Mouse (Mus musculus): ENCODE measurements around the gene Vax2. TPM values are rescaled to one million over a fixed set of nuclear protein-coding genes. Genes with fewer than 3 reads are reported as not detected.
A peak's percentile ranks its signal among the peaks of the same experiment; 100 is the strongest.

Vax2 gene
- polyA plus RNA-seq, 1 experiment from 2014 or later = not detected

- Histone ChIP-seq H3K36me3 (replicated peaks; ENCODE audit: insufficient read depth, low read length) (no peaks in the 10 kb centered on the region), H3K4me3 (ENCODE audit: low read depth, low read length) (no peak overlapping the region), H3K4me1 (ENCODE audit: insufficient read depth) (no peaks in the 10 kb centered on the region), H3K27me3 (ENCODE audit: insufficient read depth, low read length) (peaks cover 62% of the 10 kb centered on the region), H3K27ac (ENCODE audit: low read depth) (no peak overlapping the region), H3K4me2 (ENCODE audit: low read depth, low read length) (no peak overlapping the region), H3K9me3 (ENCODE audit: low read length) (no peaks in the 10 kb centered on the region), H3K9ac (replicated peaks) (no peak overlapping the region)
- no peak for TF ChIP-seq EP300 (IDR thresholded peaks at IDR 0.05; ENCODE audit: low read depth)
- no peak for TF ChIP-seq CTCF (IDR thresholded peaks at IDR 0.05; ENCODE audit: low read depth)
- ATAC-seq = no peak
- 47% methylated on average over 2 of the region's 2 CpGs for WGBS (ENCODE audit: insufficient replicate concordance)
- no peak for DNase-seq
These were observed 20.1 kb upstream of the Vax2 start for GRCm38 (mm10) chr6:83690936-83691335.

- Histone ChIP-seq H3K4me1 (ENCODE audit: insufficient read depth) (no peaks in the 10 kb centered on the region), H3K36me3 (replicated peaks; ENCODE audit: insufficient read depth, low read length) (no peaks in the 10 kb centered on the region), H3K4me2 (ENCODE audit: low read depth, low read length) (no peak overlapping the region), H3K27ac (ENCODE audit: low read depth) (no peak overlapping the region), H3K27me3 (ENCODE audit: insufficient read depth, low read length) (peaks cover 79% of the 10 kb centered on the region), H3K9ac (replicated peaks) (no peak overlapping the region), H3K9me3 (ENCODE audit: low read length) (no peaks in the 10 kb centered on the region), H3K4me3 (ENCODE audit: low read depth, low read length) (no peak overlapping the region)
- ATAC-seq = no peak
- TF ChIP-seq CTCF (IDR thresholded peaks at IDR 0.05; ENCODE audit: low read depth) (no peak), EP300 (IDR thresholded peaks at IDR 0.05; ENCODE audit: low read depth) (no peak)
- no peak for DNase-seq
- whole genome bisulfite sequencing (ENCODE audit: insufficient replicate concordance) = 4% methylated on average over 12 of the region's 12 CpGs
These were observed 18.1 kb upstream of the Vax2 start for GRCm38 (mm10) chr6:83692962-83693361.

GRCm38 (mm10) chr6:83693835-83694234, 17.2 kb upstream of the Vax2 start:
- Histone ChIP-seq H3K36me3 (replicated peaks; ENCODE audit: insufficient read depth, low read length) (no peaks in the 10 kb centered on the region), H3K4me3 (ENCODE audit: low read depth, low read length) (no peak overlapping the region), H3K4me2 (ENCODE audit: low read depth, low read length) (no peak overlapping the region), H3K9me3 (ENCODE audit: low read length) (no peaks in the 10 kb centered on the region), H3K9ac (replicated peaks) (no peak overlapping the region), H3K27ac (ENCODE audit: low read depth) (no peak overlapping the region), H3K4me1 (ENCODE audit: insufficient read depth) (no peaks in the 10 kb centered on the region), H3K27me3 (ENCODE audit: insufficient read depth, low read length) (peaks cover 85% of the 10 kb centered on the region)
- ATAC-seq (no peak), DNase-seq (peak; percentile 61)
- WGBS (ENCODE audit: insufficient replicate concordance) = 1% methylated on average over 9 of the region's 9 CpGs
- peak; percentile 74 for TF ChIP-seq CTCF (IDR thresholded peaks at IDR 0.05; ENCODE audit: low read depth)
- TF ChIP-seq EP300 (IDR thresholded peaks at IDR 0.05; ENCODE audit: low read depth) = no peak

- H3K9ac ChIP-seq (replicated peaks) = no peak overlapping the region
- ATAC-seq = no peak
- no peak overlapping the region for H3K4me2 ChIP-seq (ENCODE audit: low read depth, low read length)
- WGBS (ENCODE audit: insufficient replicate concordance) = 10% methylated on average over 3 of the region's 3 CpGs
- peaks cover 90% of the 10 kb centered on the region for H3K27me3 ChIP-seq (ENCODE audit: insufficient read depth, low read length)
- no peaks in the 10 kb centered on the region for H3K36me3 ChIP-seq (replicated peaks; ENCODE audit: insufficient read depth, low read length)
- H3K4me3 ChIP-seq (ENCODE audit: low read depth, low read length) = no peak overlapping the region
- no peak for DNase-seq
- H3K4me1 ChIP-seq (ENCODE audit: insufficient read depth) = no peaks in the 10 kb centered on the region
- H3K27ac ChIP-seq (ENCODE audit: low read depth) = no peak overlapping the region
- no peaks in the 10 kb centered on the region for H3K9me3 ChIP-seq (ENCODE audit: low read length)
- TF ChIP-seq CTCF (IDR thresholded peaks at IDR 0.05; ENCODE audit: low read depth) (0 out of 2 replicates have a peak, but pooled peaks have one; percentile 11), EP300 (IDR thresholded peaks at IDR 0.05; ENCODE audit: low read depth) (no peak)
These were observed 15.3 kb upstream of the Vax2 start for GRCm38 (mm10) chr6:83695731-83696130.

GRCm38 (mm10) chr6:83696684-83697083, 14.4 kb upstream of the Vax2 start:
- no peak overlapping the region for H3K9ac ChIP-seq (replicated peaks)
- H3K27ac ChIP-seq (ENCODE audit: low read depth) = no peak overlapping the region
- under 1% methylated on average over 7 of the region's 7 CpGs for WGBS (ENCODE audit: insufficient replicate concordance)
- no peak overlapping the region for H3K4me3 ChIP-seq (ENCODE audit: low read depth, low read length)
- no peak overlapping the region for H3K4me2 ChIP-seq (ENCODE audit: low read depth, low read length)
- no peaks in the 10 kb centered on the region for H3K9me3 ChIP-seq (ENCODE audit: low read length)
- H3K36me3 ChIP-seq (replicated peaks; ENCODE audit: insufficient read depth, low read length) = no peaks in the 10 kb centered on the region
- ATAC-seq = no peak
- DNase-seq = no peak
- H3K4me1 ChIP-seq (ENCODE audit: insufficient read depth) = no peaks in the 10 kb centered on the region
- TF ChIP-seq EP300 (IDR thresholded peaks at IDR 0.05; ENCODE audit: low read depth) (no peak), CTCF (IDR thresholded peaks at IDR 0.05; ENCODE audit: low read depth) (no peak)
- peaks cover 90% of the 10 kb centered on the region for H3K27me3 ChIP-seq (ENCODE audit: insufficient read depth, low read length)

- peaks cover 2% of the 10 kb centered on the region; the same call in 1 of the 2 replicates for H3K4me1 ChIP-seq (ENCODE audit: insufficient read depth)
- H3K9ac ChIP-seq (replicated peaks) = no peak overlapping the region
- H3K36me3 ChIP-seq (replicated peaks; ENCODE audit: insufficient read depth, low read length) = no peaks in the 10 kb centered on the region
- WGBS (ENCODE audit: insufficient replicate concordance) = 3% methylated on average over 8 of the region's 8 CpGs
- H3K4me3 ChIP-seq (ENCODE audit: low read depth, low read length) = no peak overlapping the region
- no peak for ATAC-seq
- no peaks in the 10 kb centered on the region for H3K9me3 ChIP-seq (ENCODE audit: low read length)
- H3K4me2 ChIP-seq (ENCODE audit: low read depth, low read length) = no peak overlapping the region
- no peak overlapping the region for H3K27ac ChIP-seq (ENCODE audit: low read depth)
- DNase-seq = no peak
- TF ChIP-seq EP300 (IDR thresholded peaks at IDR 0.05; ENCODE audit: low read depth) = no peak
- H3K27me3 ChIP-seq (ENCODE audit: insufficient read depth, low read length) = peaks cover 89% of the 10 kb centered on the region
These were observed 13.1 kb upstream of the Vax2 start for GRCm38 (mm10) chr6:83697932-83698331.

- Histone ChIP-seq H3K4me1 (ENCODE audit: insufficient read depth) (peaks cover 2% of the 10 kb centered on the region; the same call in 1 of the 2 replicates), H3K27ac (ENCODE audit: low read depth) (no peak overlapping the region), H3K27me3 (ENCODE audit: insufficient read depth, low read length) (peaks cover 88% of the 10 kb centered on the region), H3K4me2 (ENCODE audit: low read depth, low read length) (no peak overlapping the region), H3K4me3 (ENCODE audit: low read depth, low read length) (no peak overlapping the region), H3K36me3 (replicated peaks; ENCODE audit: insufficient read depth, low read length) (no peaks in the 10 kb centered on the region), H3K9me3 (ENCODE audit: low read length) (no peaks in the 10 kb centered on the region), H3K9ac (replicated peaks) (no peak overlapping the region)
- TF ChIP-seq EP300 (IDR thresholded peaks at IDR 0.05; ENCODE audit: low read depth) (no peak), CTCF (IDR thresholded peaks at IDR 0.05; ENCODE audit: low read depth) (no peak)
- ATAC-seq (no peak), DNase-seq (no peak)
- 3% methylated on average over 5 of the region's 5 CpGs for WGBS (ENCODE audit: insufficient replicate concordance)
These were observed 11.1 kb upstream of the Vax2 start for GRCm38 (mm10) chr6:83699971-83700370.
